Mouse (Mus musculus): ENCODE measurements at regions not wholly inside any gene's neighbourhood (a gene's known extent, or its start where the extent isn't known, plus 50 kb on each side); places are given as distances from the start of the nearest gene placed in this dataset.

- no peak for DNase-seq
Observed at GRCm38 (mm10) chr3:118500234-118500633, 61.7 kb upstream of the Dpyd start.

DNA sequence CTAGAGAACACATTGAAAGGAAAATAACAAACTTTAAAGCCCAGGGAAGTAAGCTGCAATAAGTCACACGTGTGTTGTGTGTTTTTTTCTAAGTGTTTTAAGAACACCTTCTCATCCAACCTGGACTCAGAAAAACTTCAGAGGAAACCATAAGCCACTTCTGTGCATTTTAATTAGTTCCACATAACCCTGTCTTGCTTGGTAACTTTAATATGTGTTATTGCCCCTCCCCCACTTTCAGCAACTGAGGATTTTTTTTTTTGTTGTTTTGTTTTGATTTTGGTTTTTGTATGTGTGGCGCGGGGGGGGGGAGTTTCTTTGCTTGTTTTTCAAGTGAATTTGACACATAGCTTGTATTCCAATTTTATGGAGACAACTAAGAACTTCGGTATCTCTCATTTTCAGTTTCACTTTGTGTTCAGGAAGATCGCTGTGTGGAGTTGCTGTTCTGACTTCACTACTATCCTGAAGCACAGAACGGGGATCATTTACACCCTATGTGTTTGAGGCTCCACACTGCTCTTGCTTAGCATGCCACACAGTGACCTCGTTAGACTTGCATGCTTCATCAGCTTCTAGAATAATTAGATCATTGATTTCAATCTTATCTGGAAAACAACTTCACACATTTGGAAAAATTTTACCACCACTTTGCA lies 54.2 kb upstream of the Dpyd start:
- no peak for DNase-seq

GRCm38 (mm10) chr3:118510837-118511236 lies 51.1 kb upstream of the Dpyd start:
- no peak for DNase-seq

GRCm38 (mm10) chr3:118511969-118512368 lies 50.0 kb upstream of the Dpyd start:
- DNase-seq: no peak

All from kidney, adult 8-10 months (tissue).